Mouse (Mus musculus): ENCODE measurements around the gene Rubcn. TPM values are rescaled to one million over a fixed set of nuclear protein-coding genes. Genes with fewer than 3 reads are reported as not detected.
A peak's percentile ranks its signal among the peaks of the same experiment; 100 is the strongest.
"Not testable (repeated sequence)": the region's sequence is repeated elsewhere in the genome, so short reads cannot be mapped to it uniquely, and the experiment has no call there.

The Rubcn gene
- polyA plus RNA-seq, 1 experiment = 0.30 TPM

DNA sequence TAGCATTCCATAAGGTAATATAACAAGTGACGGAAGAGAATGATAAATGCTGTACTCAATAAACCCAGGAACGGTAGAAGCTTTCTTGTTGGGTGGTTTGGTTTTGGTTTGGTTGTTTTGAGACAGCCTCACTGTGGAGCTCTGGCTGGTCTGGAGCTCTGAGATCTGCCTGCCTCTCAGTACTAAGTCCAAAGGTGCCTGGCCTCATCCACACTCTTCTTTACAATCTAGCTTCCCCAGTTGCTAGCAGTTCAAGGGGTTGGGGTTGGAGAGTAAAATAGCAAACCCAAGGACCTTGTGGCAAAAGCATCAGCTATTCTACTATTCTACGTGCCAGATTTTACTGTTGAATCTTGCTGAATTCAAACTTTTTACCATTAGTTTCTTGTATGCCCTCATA, 1.7 kb downstream of the Rubcn start:
- Histone ChIP-seq H3K27me3 (ENCODE audit: control insufficient read depth) (no peaks in the 10 kb centered on the region; the same call in 1 of the 2 replicates), H3K9me3 (ENCODE audit: control insufficient read depth, low read length) (no peaks in the 10 kb centered on the region), H3K36me3 (ENCODE audit: control insufficient read depth) (no peaks in the 10 kb centered on the region), H3K4me1 (ENCODE audit: control insufficient read depth) (peaks cover 23% of the 10 kb centered on the region), H3K4me3 (replicated peaks) (no peak overlapping the region)
- TF ChIP-seq GATA1 (IDR thresholded peaks at IDR 0.05; ENCODE audit: low read length) = no peak
- no peak for TF ChIP-seq TAL1 (IDR thresholded peaks at IDR 0.05; ENCODE audit: low read length)

DNA sequence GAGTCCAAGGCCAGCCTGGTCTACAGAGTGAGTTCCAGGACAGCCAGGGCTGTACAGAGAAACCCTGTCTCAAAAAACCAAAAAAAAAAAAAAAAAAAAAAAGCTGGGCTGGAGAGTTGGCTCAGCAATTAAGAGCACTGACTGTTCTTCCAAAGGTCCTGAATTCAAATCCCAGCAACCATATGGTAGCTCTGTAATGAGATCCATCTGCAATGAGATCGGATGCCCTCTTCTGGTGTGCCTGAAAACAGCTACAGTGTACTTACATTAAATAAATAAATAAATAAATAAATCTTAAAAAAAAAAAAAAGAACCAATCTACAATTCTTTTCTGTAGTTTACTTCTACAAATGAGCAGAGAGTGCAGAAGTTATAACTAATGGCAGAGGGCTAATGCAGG, 2.3 kb downstream of the Rubcn start:
- H3K4me1 ChIP-seq (ENCODE audit: control insufficient read depth) = peaks cover 23% of the 10 kb centered on the region
- not testable (repeated sequence) for H3K27me3 ChIP-seq (ENCODE audit: control insufficient read depth); H3K36me3 ChIP-seq (ENCODE audit: control insufficient read depth); H3K4me3 ChIP-seq (replicated peaks); H3K9me3 ChIP-seq (ENCODE audit: control insufficient read depth, low read length)

DNA sequence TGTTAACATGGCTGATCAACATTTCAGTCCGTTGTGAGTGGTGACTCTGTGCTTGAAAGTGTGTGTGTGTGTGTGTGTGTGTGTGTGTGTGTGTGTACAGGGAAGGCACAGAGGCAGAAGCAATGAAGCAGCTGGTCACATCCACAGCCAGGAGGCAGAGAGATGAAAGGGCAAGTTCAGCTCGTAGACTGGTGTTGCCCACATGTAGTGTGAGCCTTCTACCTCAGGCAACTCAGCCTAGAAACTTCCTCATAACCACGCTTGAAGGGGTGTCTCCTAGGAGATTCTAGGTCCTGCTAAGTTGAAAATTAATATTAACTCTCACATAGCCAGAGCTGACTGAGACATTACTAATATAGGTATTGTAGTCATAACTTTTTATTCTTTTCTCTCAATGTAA, 4.2 kb downstream of the Rubcn start:
- Histone ChIP-seq H3K27me3 (ENCODE audit: control insufficient read depth) (no peaks in the 10 kb centered on the region; the same call in 1 of the 2 replicates), H3K9me3 (ENCODE audit: control insufficient read depth, low read length) (no peaks in the 10 kb centered on the region), H3K4me1 (ENCODE audit: control insufficient read depth) (peaks cover 14% of the 10 kb centered on the region), H3K36me3 (ENCODE audit: control insufficient read depth) (no peaks in the 10 kb centered on the region), H3K4me3 (replicated peaks) (no peak overlapping the region)
- TF ChIP-seq GATA1 (IDR thresholded peaks at IDR 0.05; ENCODE audit: low read length) = no peak
- TF ChIP-seq TAL1 (IDR thresholded peaks at IDR 0.05; ENCODE audit: low read length) = no peak

DNA sequence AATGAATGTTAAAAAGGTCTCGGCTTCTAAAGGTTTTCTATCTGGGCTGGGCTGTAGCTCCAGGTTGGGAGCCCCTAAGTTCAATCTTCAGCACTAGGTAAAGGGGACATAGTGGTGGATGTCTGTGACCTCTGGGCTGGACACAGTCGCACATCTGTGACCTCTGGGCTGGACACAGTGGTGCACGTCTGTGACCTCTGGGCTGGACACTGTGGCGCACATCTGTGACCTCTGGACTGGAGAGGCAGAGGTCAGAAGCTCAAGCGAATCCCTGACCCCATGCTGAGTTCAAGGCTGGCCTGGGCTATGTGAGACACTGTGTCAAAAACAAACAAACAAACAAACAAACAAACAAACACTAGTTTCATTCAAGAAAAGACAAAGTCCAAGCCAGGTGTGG, 7.3 kb downstream of the Rubcn start:
- H3K27me3 ChIP-seq (ENCODE audit: control insufficient read depth) = no peaks in the 10 kb centered on the region
- TF ChIP-seq GATA1 (IDR thresholded peaks at IDR 0.05; ENCODE audit: low read length) (no peak), TAL1 (IDR thresholded peaks at IDR 0.05; ENCODE audit: low read length) (no peak)
- H3K36me3 ChIP-seq (ENCODE audit: control insufficient read depth) = no peaks in the 10 kb centered on the region; the same call in 1 of the 2 replicates
- no peak overlapping the region for H3K4me3 ChIP-seq (replicated peaks)
- peaks cover 18% of the 10 kb centered on the region for H3K4me1 ChIP-seq (ENCODE audit: control insufficient read depth)
- H3K9me3 ChIP-seq (ENCODE audit: control insufficient read depth, low read length) = no peaks in the 10 kb centered on the region

DNA sequence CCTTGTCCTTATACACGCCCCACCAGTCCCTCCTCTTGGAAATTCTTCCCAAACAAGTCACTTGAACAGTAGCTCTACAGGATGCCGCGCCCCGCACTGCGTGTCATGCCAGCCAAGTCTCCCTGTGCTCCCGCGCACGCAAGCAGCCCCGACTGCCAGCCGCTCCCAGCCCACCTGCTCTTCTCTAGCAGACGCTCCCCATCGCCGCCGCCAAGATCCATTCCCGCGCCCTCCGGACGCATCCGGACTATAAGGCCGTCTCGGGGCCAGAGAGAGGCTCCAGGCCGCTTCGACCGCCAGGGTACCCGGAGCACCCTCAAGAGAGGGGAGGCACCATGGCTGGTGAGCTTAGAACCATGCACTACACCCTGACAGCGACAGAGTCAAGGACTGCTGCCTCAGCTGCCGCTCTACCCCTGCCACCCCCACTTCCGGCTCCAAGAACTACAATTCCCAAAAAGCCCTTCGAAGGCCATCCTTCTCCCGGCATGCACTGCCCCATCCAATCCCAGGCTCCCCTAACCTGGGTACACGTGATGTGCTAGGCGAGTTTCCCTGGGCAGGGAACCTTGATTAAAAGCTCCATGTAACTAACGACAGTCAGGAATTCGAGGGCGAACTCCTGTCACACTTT, 9.5 kb downstream of the Rubcn start:
- H3K4me1 ChIP-seq (ENCODE audit: control insufficient read depth) = peaks cover 18% of the 10 kb centered on the region
- TF ChIP-seq TAL1 (IDR thresholded peaks at IDR 0.05; ENCODE audit: low read length) (no peak), GATA1 (IDR thresholded peaks at IDR 0.05; ENCODE audit: low read length) (no peak)
- H3K4me3 ChIP-seq (replicated peaks) = peak overlapping the region; percentile 80
- no peaks in the 10 kb centered on the region for H3K9me3 ChIP-seq (ENCODE audit: control insufficient read depth, low read length)
- no peaks in the 10 kb centered on the region for H3K27me3 ChIP-seq (ENCODE audit: control insufficient read depth)
- H3K36me3 ChIP-seq (ENCODE audit: control insufficient read depth) = no peaks in the 10 kb centered on the region; the same call in 1 of the 2 replicates

DNA sequence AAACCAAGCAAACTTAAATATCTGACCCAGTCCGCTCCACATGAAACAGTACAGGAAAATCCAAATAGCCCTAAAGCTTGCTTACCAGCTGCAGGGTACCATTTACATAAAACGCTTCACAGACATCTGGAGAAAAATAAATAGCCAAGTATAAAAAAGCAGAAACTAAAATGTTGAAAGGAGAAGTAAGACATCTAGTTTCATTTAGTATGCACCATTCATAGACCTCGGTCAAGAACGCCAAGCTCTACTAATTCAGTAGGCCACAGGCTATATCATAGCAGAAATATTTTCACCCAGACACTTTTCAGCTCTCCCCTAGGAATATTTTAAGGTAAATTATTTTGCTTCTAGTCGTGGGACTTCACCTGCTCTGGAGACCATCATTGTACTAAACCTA, 10.9 kb downstream of the Rubcn start:
- Histone ChIP-seq H3K27me3 (ENCODE audit: control insufficient read depth) (no peaks in the 10 kb centered on the region), H3K9me3 (ENCODE audit: control insufficient read depth, low read length) (no peaks in the 10 kb centered on the region), H3K36me3 (ENCODE audit: control insufficient read depth) (no peaks in the 10 kb centered on the region; the same call in 1 of the 2 replicates), H3K4me3 (replicated peaks) (no peak overlapping the region), H3K4me1 (ENCODE audit: control insufficient read depth) (peaks cover 18% of the 10 kb centered on the region)
- TF ChIP-seq TAL1 (IDR thresholded peaks at IDR 0.05; ENCODE audit: low read length) (no peak), GATA1 (IDR thresholded peaks at IDR 0.05; ENCODE audit: low read length) (no peak)

DNA sequence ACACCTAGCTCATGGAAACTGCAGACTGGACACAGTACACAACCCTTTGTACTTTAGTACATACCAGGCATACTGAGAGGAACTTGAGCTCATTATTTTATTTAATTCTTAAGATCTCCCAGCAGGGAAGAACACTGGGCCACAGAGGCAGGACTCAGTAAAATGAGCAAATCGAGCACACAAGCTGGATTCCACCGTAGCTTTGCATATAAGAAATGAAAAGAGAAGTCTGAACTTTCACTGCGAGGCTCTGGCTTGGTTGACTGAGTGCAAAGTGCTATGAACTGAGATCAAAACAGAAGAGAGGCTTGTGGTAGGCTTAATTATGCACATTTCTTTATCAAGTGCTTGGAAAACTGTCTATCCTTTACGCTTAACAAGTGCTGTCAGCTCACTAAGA, 12.2 kb downstream of the Rubcn start:
- H3K27me3 ChIP-seq (ENCODE audit: control insufficient read depth) = no peaks in the 10 kb centered on the region
- TF ChIP-seq TAL1 (IDR thresholded peaks at IDR 0.05; ENCODE audit: low read length) (no peak), GATA1 (IDR thresholded peaks at IDR 0.05; ENCODE audit: low read length) (no peak)
- H3K4me1 ChIP-seq (ENCODE audit: control insufficient read depth) = peaks cover 18% of the 10 kb centered on the region

DNA sequence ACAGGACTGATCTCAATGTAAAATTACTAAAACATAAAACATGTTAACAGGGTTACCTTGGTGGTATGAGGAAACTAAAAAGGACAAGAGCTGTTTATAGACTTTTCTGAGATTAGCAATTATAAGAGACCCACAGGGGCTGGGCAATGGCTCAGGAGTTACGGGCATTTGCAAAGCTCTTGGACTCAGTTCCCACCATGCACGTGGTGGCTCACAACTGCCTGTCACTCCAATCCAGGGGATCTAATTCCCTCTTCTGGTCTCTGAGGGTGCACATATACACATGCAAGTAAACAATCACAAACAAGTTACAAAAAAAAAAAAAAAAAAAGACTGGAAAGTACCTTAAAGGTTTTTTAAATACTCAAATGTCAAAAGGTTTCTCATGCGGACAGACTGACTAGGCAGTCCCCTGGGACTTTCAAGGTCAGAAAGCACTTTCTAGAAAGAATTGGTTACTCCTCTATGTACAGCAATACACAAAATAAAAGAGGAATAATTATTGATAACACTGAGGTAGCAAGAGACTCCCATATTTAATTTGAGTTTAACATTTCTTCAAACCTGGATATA, 15.7 kb downstream of the Rubcn start:
- Histone ChIP-seq H3K4me3 (replicated peaks) (no peak overlapping the region), H3K27me3 (ENCODE audit: control insufficient read depth) (no peaks in the 10 kb centered on the region), H3K36me3 (ENCODE audit: control insufficient read depth) (no peaks in the 10 kb centered on the region; the same call in 1 of the 2 replicates), H3K4me1 (ENCODE audit: control insufficient read depth) (peaks cover 2% of the 10 kb centered on the region), H3K9me3 (ENCODE audit: control insufficient read depth, low read length) (no peaks in the 10 kb centered on the region)
- no peak for TF ChIP-seq TAL1 (IDR thresholded peaks at IDR 0.05; ENCODE audit: low read length)
- TF ChIP-seq GATA1 (IDR thresholded peaks at IDR 0.05; ENCODE audit: low read length) = no peak

More for the DNA sequence above, 12.2 kb downstream of the Rubcn start:
- no peaks in the 10 kb centered on the region for H3K9me3 ChIP-seq (ENCODE audit: control insufficient read depth, low read length)
- H3K36me3 ChIP-seq (ENCODE audit: control insufficient read depth) = no peaks in the 10 kb centered on the region; the same call in 1 of the 2 replicates
- no peak overlapping the region for H3K4me3 ChIP-seq (replicated peaks)

DNA sequence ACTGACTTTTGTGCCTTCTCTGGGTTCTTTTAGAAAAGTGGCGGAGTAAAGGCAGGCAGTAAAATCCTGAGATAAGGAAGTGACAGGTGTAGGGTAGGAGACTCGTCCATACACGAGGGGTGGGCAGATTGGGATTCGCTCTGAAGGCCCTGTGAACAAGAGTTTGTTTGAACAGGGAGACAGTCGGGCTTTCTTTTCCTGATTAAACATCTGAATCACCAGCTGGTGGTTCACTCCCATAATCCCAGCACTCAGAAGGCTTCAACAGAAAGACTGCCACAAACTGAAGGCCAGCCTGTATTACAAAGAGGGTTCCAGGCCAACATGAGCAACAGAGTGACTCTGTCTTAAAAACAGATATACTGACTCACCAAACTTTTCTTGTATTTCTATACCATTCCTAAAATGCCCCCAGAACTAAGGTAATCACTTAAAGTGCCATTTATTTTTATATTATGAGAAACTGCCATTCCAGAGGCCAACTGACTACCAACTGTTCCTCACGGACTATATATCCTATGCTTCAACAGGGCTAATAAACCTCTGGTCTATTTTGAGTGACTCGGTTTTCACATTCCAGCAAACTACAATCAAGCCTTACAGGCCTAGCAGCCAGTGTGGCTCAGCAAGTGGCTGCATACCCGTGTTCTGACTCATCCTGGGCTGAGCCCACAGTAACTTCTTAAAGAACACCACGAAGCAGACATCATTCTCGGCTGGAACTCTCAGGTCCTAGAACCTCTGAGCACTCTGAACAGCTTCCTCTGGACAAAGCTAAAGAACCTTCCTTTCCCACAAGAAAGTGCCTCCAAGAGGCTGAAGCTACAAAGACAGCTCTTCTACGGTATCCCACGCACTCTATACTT, 18.6 kb downstream of the Rubcn start:
- no peak for TF ChIP-seq TAL1 (IDR thresholded peaks at IDR 0.05; ENCODE audit: low read length)
- TF ChIP-seq GATA1 (IDR thresholded peaks at IDR 0.05; ENCODE audit: low read length) = no peak
- no peaks in the 10 kb centered on the region for H3K27me3 ChIP-seq (ENCODE audit: control insufficient read depth)
- H3K9me3 ChIP-seq (ENCODE audit: control insufficient read depth, low read length) = no peaks in the 10 kb centered on the region
- H3K4me1 ChIP-seq (ENCODE audit: control insufficient read depth) = peaks cover 4% of the 10 kb centered on the region
- H3K4me3 ChIP-seq (replicated peaks) = no peak overlapping the region
- H3K36me3 ChIP-seq (ENCODE audit: control insufficient read depth) = peaks cover 6% of the 10 kb centered on the region
